Comparison of ENCODE assay signal across 8 mouse cellular contexts in genomic region chr4:134749301-134750030, GRCm38 (mm10). TPM values are rescaled to one million over a fixed set of nuclear protein-coding genes. Genes with fewer than 3 reads are reported as not detected.
DNase-seq lines count a peak whose midpoint lies in the region; ATAC-seq and TF ChIP-seq lines count a peak whose summit lies in the region.

No protein-coding gene starts in this region.

- peak overlapping the region; percentile 57 for H3K27ac ChIP-seq in hindbrain, embryonic 10.5 days
- H3K27ac ChIP-seq in hindbrain, embryonic 12.5 days, result no peak overlapping the region
- peak overlapping the region; percentile 52 for H3K27ac ChIP-seq in ES-Bruce4 (ENCODE audit: insufficient read depth, low read length)
- H3K27ac ChIP-seq in embryonic facial prominence, embryonic 13.5 days, result 0 out of 2 replicates have a peak overlapping the region, but pooled peaks have one; percentile 28
- no peak overlapping the region for H3K27ac ChIP-seq in midbrain, embryonic 11.5 days (ENCODE audit: low read depth, low read length)

- ATAC-seq in hindbrain, embryonic 12.5 days (ENCODE audit: low FRiP score), result no peak
- ATAC-seq in embryonic facial prominence, embryonic 13.5 days (ENCODE audit: insufficient number of reproducible peaks, insufficient read depth, low FRiP score, low TSS enrichment, low read depth), result no peak
- peak; percentile 56 for ATAC-seq in megakaryocyte-erythroid progenitor cell, adult 5-6 weeks (replicated peaks; ENCODE audit: low FRiP score, low TSS enrichment, poor library complexity, severe bottlenecking)
- ATAC-seq in midbrain, embryonic 11.5 days (ENCODE audit: low FRiP score), result no peak

- no peak for DNase-seq in hindbrain, embryonic 10.5 days (ENCODE audit: low spot score)
- no peak for DNase-seq in midbrain, embryonic 11.5 days (ENCODE audit: low spot score, missing footprints)
- DNase-seq in layer of hippocampus, adult 8-10 months (ENCODE audit: low spot score in 2 of 2), result no peak
- DNase-seq in gastrocnemius, postnatal 10 days, result no peak

- H3K4me3 ChIP-seq in hindbrain, embryonic 10.5 days, result no peak overlapping the region
- H3K4me3 ChIP-seq in hindbrain, embryonic 12.5 days, result no peak overlapping the region
- no peak overlapping the region for H3K4me3 ChIP-seq in ES-Bruce4 (ENCODE audit: low read depth, low read length)
- no peak overlapping the region for H3K4me3 ChIP-seq in embryonic facial prominence, embryonic 13.5 days
- no peak overlapping the region for H3K4me3 ChIP-seq in midbrain, embryonic 11.5 days (ENCODE audit: low read depth, low read length)

- TF ChIP-seq POLR2A in ES-Bruce4 (IDR thresholded peaks at IDR 0.05; ENCODE audit: insufficient read depth, low read length), result no peak

- peaks cover 52% of the 10 kb centered on the region for H3K4me1 ChIP-seq in hindbrain, embryonic 10.5 days (replicated peaks)
- peaks cover 17% of the 10 kb centered on the region for H3K4me1 ChIP-seq in hindbrain, embryonic 12.5 days
- H3K4me1 ChIP-seq in ES-Bruce4 (ENCODE audit: control insufficient read depth, insufficient read depth, low read length), result peaks cover 5% of the 10 kb centered on the region
- H3K4me1 ChIP-seq in embryonic facial prominence, embryonic 13.5 days, result peaks cover 46% of the 10 kb centered on the region
- H3K4me1 ChIP-seq in midbrain, embryonic 11.5 days (ENCODE audit: control insufficient read depth, insufficient read depth, low read length), result peaks cover 17% of the 10 kb centered on the region

- H3K4me2 ChIP-seq in hindbrain, embryonic 12.5 days (replicated peaks), result no peak overlapping the region
- H3K4me2 ChIP-seq in embryonic facial prominence, embryonic 13.5 days, result no peak overlapping the region
- H3K4me2 ChIP-seq in midbrain, embryonic 11.5 days, result no peak overlapping the region

- 0 out of 2 replicates have a peak, but pooled peaks have one; percentile 24 for TF ChIP-seq EP300 in ES-Bruce4 (IDR thresholded peaks at IDR 0.05; ENCODE audit: insufficient read depth, low read depth, low read length)

- H3K9me3 ChIP-seq in hindbrain, embryonic 10.5 days, result no peaks in the 10 kb centered on the region
- H3K9me3 ChIP-seq in hindbrain, embryonic 12.5 days (replicated peaks), result no peaks in the 10 kb centered on the region
- no peaks in the 10 kb centered on the region for H3K9me3 ChIP-seq in ES-Bruce4 (replicated peaks; ENCODE audit: control insufficient read depth, insufficient read depth, low read length, poor library complexity, severe bottlenecking)
- no peaks in the 10 kb centered on the region for H3K9me3 ChIP-seq in embryonic facial prominence, embryonic 13.5 days
- H3K9me3 ChIP-seq in midbrain, embryonic 11.5 days (ENCODE audit: control insufficient read depth, low read length), result no peaks in the 10 kb centered on the region

- WGBS in hindbrain, embryonic 10.5 days, result 69% methylated on average over 21 of the region's 21 CpGs
- WGBS in hindbrain, embryonic 12.5 days, result 65% methylated on average over 21 of the region's 21 CpGs
- WGBS in embryonic facial prominence, embryonic 13.5 days, result 68% methylated on average over 21 of the region's 21 CpGs
- WGBS in midbrain, embryonic 11.5 days, result 66% methylated on average over 21 of the region's 21 CpGs

- no peak overlapping the region for H3K9ac ChIP-seq in hindbrain, embryonic 12.5 days
- no peak overlapping the region for H3K9ac ChIP-seq in ES-Bruce4 (ENCODE audit: low read depth, poor library complexity, severe bottlenecking)
- 0 out of 2 replicates have a peak overlapping the region, but pooled peaks have one; percentile 16 for H3K9ac ChIP-seq in embryonic facial prominence, embryonic 13.5 days
- H3K9ac ChIP-seq in midbrain, embryonic 11.5 days (ENCODE audit: low read length), result no peak overlapping the region

- TF ChIP-seq CTCF in ES-Bruce4 (IDR thresholded peaks at IDR 0.05; ENCODE audit: low read depth, low read length), result peak; percentile 77

- H3K27me3 ChIP-seq in hindbrain, embryonic 10.5 days (ENCODE audit: insufficient read depth, poor library complexity, severe bottlenecking), result 0 out of 2 replicates have a peak, but pooled peaks cover 4% of the 10 kb centered on the region
- no peaks in the 10 kb centered on the region for H3K27me3 ChIP-seq in hindbrain, embryonic 12.5 days
- H3K27me3 ChIP-seq in ES-Bruce4 (ENCODE audit: control insufficient read depth, insufficient read depth, low read length, poor library complexity, severe bottlenecking), result no peaks in the 10 kb centered on the region
- peaks cover 9% of the 10 kb centered on the region; the same call in 1 of the 2 replicates for H3K27me3 ChIP-seq in embryonic facial prominence, embryonic 13.5 days
- no peaks in the 10 kb centered on the region for H3K27me3 ChIP-seq in midbrain, embryonic 11.5 days (ENCODE audit: control insufficient read depth, insufficient read depth, low read length)

- H3K36me3 ChIP-seq in hindbrain, embryonic 10.5 days, result peaks cover 20% of the 10 kb centered on the region
- no peaks in the 10 kb centered on the region for H3K36me3 ChIP-seq in hindbrain, embryonic 12.5 days
- 0 out of 2 replicates have a peak, but pooled peaks cover 4% of the 10 kb centered on the region for H3K36me3 ChIP-seq in ES-Bruce4 (ENCODE audit: control insufficient read depth, insufficient read depth, low read length, poor library complexity, severe bottlenecking)
- H3K36me3 ChIP-seq in embryonic facial prominence, embryonic 13.5 days, result peaks cover 68% of the 10 kb centered on the region
- no peaks in the 10 kb centered on the region for H3K36me3 ChIP-seq in midbrain, embryonic 11.5 days (ENCODE audit: control insufficient read depth, insufficient read depth, low read length)

RNA-seq across cellular contexts. Expression of gene Ldlrap1, which starts 18.4 kb away (rescaled TPM):
- 9.7 and 11.4 TPM in 2 replicates for polyA plus RNA-seq in hindbrain, embryonic 10.5 days (2016; fragmentation: Nextera tagmentation; extraction: Ambion mirVana)
- 7.8 and 10.4 TPM in 2 replicates for polyA plus RNA-seq in hindbrain, embryonic 12.5 days (2016; fragmentation: Nextera tagmentation; extraction: Ambion mirVana)
- polyA plus RNA-seq in ES-Bruce4 (2011; ENCODE audit: insufficient read depth, insufficient read length, low read depth, missing spikeins), result 16.8 and 18.9 TPM in 2 replicates
- polyA plus RNA-seq in embryonic facial prominence, embryonic 13.5 days (2015; fragmentation: Nextera tagmentation; extraction: Ambion mirVana), result 25.6 and 27.2 TPM in 2 replicates
- 28.5 and 34.9 TPM in 2 replicates for total RNA-seq in megakaryocyte-erythroid progenitor cell, adult 5-6 weeks (2014; fragmentation: Nextera tagmentation)
- total RNA-seq in megakaryocyte-erythroid progenitor cell, adult 5-6 weeks (2017), result 8.5 and 9.6 TPM in 2 replicates
- polyA plus RNA-seq in midbrain, embryonic 11.5 days (2014; fragmentation: Nextera tagmentation; extraction: Ambion mirVana), result 4.8 and 5.7 TPM in 2 replicates
- 1 to 10 TPM; 1.9 to 4.8 (median 3.0) TPM for total RNA-seq in layer of hippocampus, adult 8-10 months (2022)
- total RNA-seq in gastrocnemius, postnatal 10 days (2021), result 10 to 100 TPM; 11.9 to 17.3 TPM

RNA-seq across cellular contexts. Expression of gene Man1c1, which starts 45.4 kb away (rescaled TPM):
- polyA plus RNA-seq in hindbrain, embryonic 10.5 days (2016; fragmentation: Nextera tagmentation; extraction: Ambion mirVana), result 3.7 and 4.1 TPM in 2 replicates
- 6.4 and 7.4 TPM in 2 replicates for polyA plus RNA-seq in hindbrain, embryonic 12.5 days (2016; fragmentation: Nextera tagmentation; extraction: Ambion mirVana)
- 7.1 and 9.0 TPM in 2 replicates for polyA plus RNA-seq in ES-Bruce4 (2011; ENCODE audit: insufficient read depth, insufficient read length, low read depth, missing spikeins)
- 2.4 and 2.7 TPM in 2 replicates for polyA plus RNA-seq in embryonic facial prominence, embryonic 13.5 days (2015; fragmentation: Nextera tagmentation; extraction: Ambion mirVana)
- 0.49 and 0.59 TPM in 2 replicates for total RNA-seq in megakaryocyte-erythroid progenitor cell, adult 5-6 weeks (2014; fragmentation: Nextera tagmentation)
- 0.53 TPM in 1 of 2 replicates, not detected in the other for total RNA-seq in megakaryocyte-erythroid progenitor cell, adult 5-6 weeks (2017)
- 3.1 and 3.2 TPM in 2 replicates for polyA plus RNA-seq in midbrain, embryonic 11.5 days (2014; fragmentation: Nextera tagmentation; extraction: Ambion mirVana)
- total RNA-seq in layer of hippocampus, adult 8-10 months (2022), result 10 to 100 TPM; 24.6 to 31.4 (median 28.1) TPM
- 10 to 100 TPM; 11.2 to 13.8 TPM for total RNA-seq in gastrocnemius, postnatal 10 days (2021)

Comparison
In these comparisons a context has a peak if more than half of its experiments do, and no peak if none do; other contexts are left out.
1. H3K27ac ChIP-seq: peak in hindbrain, embryonic 10.5 days (single experiment), ES-Bruce4 (single experiment) and embryonic facial prominence, embryonic 13.5 days (single experiment); none in hindbrain, embryonic 12.5 days (single experiment) and midbrain, embryonic 11.5 days (single experiment).